Mouse (Mus musculus): Measurements from ENCODE around the gene Accs. TPM values are rescaled to one million over a fixed set of nuclear protein-coding genes. Genes with fewer than 3 reads are reported as not detected.

The Accs gene
- 1 to 10 TPM; 1.7 to 2.2 TPM for total RNA-seq (2021)
- long read RNA-seq, experiment 1, result 0 reads
- long read RNA-seq, experiment 2, partial matches to known transcripts, result 1 of 2 reads
- long read RNA-seq, experiment 2, other reads (novel, unspliced or antisense), result 1 of 2 reads

DNA sequence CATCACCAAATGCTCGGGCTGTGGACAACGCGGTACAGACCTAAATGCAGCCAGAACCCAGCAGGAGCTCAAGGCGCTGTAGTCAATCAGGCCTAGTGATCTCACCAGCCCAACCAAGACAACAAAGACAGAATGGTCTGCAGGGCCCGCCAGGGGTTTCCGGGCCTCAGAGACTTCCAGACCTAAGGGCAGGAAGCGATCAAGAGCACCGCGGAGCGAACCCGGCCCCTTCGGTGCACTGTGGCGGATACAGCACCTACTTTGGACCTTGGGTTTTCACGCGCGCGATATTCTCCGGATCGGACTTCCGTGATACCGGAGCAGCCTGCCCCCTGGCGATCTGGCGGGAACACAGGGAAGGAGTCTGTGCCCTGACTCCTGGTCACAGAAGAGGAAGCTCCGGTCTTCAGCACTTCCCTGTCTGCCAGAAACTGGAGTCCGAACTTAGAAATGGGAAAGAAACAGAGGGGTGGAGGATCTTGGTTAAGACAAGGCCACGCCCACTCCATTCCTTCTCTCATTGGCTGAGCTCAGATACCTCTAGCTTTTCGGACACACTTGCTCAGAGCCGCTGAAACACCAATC lies at the start of gene Accs:
TSS of gene Accs (minus strand) at position 439 of the 585 bp plus-strand sequence.
- TF ChIP-seq CTCF (IDR thresholded peaks at IDR 0.05), result peak; percentile 68
- peak within 1 kb of the TSS; percentile 85 for H3K27ac ChIP-seq
- intact Hi-C loops (cut with DNase I), result no loop called here
- peak; percentile 85 for DNase-seq
- peak within 1 kb of the TSS; percentile 82 for H3K4me3 ChIP-seq

DNA sequence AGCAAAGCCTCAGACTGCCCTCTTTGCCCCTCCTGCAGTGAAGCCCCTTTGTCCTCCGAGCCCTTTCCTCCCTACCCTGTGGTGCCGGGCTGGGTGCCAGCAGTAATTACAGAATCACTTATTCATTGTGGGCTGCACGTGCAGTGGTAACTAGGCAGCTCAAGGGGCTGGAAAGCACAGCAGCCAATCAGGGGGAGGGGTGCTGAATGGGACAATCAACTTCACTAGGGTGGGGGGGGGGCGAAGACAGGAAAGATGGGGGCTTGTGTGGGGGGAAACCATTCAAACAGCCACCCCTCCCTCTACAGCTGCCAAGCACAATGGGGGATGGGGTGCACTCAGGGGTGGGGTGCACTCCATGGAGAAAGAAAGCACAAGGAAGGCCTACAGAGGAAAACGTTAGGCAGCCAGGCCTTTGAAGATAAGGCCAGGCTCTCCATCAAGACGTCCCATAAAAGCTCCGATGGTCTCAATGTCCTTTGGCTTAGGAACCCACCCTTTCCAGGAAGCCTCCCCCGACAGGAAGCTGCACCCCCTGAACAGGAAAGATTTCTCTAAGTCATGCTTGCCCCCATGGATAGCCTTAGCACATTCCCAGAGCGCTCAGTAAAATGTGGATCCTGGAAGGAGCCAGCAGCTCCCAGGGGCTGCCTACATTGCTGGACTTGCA lies 42.0 kb upstream of the Accs start:
- intact Hi-C loops (cut with DNase I), result no loop called here
- no peak overlapping the region for H3K4me3 ChIP-seq
- H3K27ac ChIP-seq, result no peak overlapping the region
- TF ChIP-seq CTCF (IDR thresholded peaks at IDR 0.05), result no peak
- no peak for DNase-seq

DNA sequence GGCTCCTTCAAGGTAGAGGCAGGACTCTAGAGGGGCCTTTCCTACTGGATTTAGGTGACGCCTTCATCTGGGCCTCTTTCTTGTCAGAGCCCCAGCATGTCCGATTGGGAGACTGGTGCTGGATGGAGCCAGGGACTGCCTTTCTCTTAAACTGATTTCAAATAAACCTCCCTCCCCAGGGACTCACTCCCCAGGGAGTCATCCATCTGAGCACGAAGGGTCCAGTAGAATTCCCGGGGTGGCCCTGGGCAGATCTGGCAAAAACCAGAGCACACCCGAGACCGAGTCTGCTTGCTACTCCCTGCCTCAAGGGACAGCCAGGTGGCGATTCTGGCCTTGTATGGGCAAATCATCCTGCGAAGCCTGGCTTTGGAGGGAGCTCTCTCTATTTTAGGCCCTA lies 40.4 kb upstream of the Accs start:
- no peak for TF ChIP-seq CTCF (IDR thresholded peaks at IDR 0.05)
- no peak overlapping the region for H3K4me3 ChIP-seq
- intact Hi-C loops (cut with DNase I), result no loop called here
- H3K27ac ChIP-seq, result no peak overlapping the region
- no peak for DNase-seq

GRCm38 (mm10) chr2:93889071-93889470 lies 39.3 kb upstream of the Accs start:
- no peak for TF ChIP-seq CTCF (IDR thresholded peaks at IDR 0.05)
- DNase-seq, result no peak
- intact Hi-C loops (cut with DNase I), result no loop called here
- Histone ChIP-seq H3K4me3 (no peak overlapping the region), H3K27ac (no peak overlapping the region)

DNA sequence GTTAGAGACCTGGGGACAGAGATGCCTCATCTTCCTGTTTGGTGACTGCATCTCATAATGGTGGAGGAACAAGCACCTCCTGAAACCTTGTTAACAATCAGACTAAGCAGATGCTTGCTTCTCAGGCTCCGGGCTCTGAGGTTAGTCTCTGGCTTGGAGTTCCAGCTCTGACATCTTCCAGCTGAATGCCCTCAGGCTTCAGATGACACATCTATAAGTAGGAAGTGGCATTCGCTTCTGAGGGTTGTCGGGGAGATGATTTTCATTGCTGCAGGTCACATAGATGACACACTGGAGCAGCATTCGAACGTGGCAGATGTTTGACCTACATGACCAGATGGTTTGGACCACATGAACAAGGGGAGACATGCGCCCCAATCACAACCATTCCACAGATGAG lies 38.6 kb upstream of the Accs start:
- no peak for DNase-seq
- intact Hi-C loops (cut with DNase I), result no loop called here
- H3K4me3 ChIP-seq, result no peak overlapping the region
- no peak for TF ChIP-seq CTCF (IDR thresholded peaks at IDR 0.05)
- H3K27ac ChIP-seq, result no peak overlapping the region

GRCm38 (mm10) chr2:93887273-93887672 lies 37.5 kb upstream of the Accs start:
- Histone ChIP-seq H3K27ac (no peak overlapping the region), H3K4me3 (no peak overlapping the region)
- no peak for DNase-seq
- TF ChIP-seq CTCF (IDR thresholded peaks at IDR 0.05), result no peak
- intact Hi-C loops (cut with DNase I), result no loop called here

DNA sequence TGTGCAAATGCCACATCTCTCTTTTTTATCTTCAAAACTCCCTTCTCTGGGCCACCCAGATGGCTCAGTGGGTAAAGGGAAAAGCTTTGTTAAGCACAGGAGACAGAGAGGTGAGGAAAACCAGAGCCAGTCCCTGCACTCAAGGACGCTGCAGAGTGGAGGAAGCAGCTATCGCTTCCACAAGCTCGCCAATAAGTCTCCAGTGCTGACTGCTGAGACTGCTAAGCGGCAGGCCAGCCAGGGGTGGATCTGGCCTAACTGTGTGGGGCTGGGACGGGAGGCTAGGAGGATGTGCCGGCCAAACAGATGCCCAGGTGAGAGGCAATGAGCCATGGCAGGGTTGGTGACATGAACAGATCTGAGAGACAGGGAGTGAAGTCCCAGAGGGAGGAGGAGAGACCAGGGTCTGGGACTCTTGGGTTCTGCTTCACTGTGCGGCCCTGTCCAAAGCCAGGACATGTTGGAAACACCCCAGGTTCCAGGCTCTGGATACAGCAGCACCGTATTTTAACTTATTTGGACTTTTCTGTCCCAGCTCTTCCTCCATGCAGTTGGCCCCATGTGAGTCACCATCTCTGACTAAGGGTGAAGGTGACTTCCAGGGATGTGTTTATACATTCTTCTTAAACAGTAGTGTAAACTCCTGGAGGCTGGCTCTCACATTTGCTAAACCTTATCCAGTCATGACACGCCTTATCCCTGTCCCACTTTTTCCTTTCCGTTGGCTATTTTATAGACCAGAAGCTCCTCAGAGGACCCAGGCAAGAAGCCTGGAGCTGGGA lies 36.5 kb upstream of the Accs start:
- no peak for TF ChIP-seq CTCF (IDR thresholded peaks at IDR 0.05)
- H3K4me3 ChIP-seq, result no peak overlapping the region
- no peak for DNase-seq
- H3K27ac ChIP-seq, result no peak overlapping the region
- intact Hi-C loops (cut with DNase I), result no loop called here

DNA sequence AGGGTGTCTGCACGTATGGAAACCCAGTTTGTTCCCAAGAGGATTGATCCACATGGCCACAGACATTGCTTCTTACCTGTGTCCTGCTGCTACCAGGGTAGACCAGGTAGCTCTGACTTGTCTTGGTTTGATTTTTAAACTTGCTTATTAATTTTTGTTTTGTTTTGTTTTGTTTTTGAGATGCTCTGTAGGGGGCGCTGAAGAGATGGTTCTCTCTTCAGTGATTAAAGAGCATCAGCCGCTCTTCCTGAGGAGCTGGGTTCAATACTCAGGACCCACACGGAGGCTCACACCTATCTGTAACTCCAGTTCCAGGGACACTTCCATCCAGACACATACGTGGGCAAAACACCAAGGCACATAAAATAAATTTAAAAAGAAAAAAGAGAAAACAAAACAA lies 33.3 kb upstream of the Accs start:
- no peak overlapping the region for H3K27ac ChIP-seq

DNA sequence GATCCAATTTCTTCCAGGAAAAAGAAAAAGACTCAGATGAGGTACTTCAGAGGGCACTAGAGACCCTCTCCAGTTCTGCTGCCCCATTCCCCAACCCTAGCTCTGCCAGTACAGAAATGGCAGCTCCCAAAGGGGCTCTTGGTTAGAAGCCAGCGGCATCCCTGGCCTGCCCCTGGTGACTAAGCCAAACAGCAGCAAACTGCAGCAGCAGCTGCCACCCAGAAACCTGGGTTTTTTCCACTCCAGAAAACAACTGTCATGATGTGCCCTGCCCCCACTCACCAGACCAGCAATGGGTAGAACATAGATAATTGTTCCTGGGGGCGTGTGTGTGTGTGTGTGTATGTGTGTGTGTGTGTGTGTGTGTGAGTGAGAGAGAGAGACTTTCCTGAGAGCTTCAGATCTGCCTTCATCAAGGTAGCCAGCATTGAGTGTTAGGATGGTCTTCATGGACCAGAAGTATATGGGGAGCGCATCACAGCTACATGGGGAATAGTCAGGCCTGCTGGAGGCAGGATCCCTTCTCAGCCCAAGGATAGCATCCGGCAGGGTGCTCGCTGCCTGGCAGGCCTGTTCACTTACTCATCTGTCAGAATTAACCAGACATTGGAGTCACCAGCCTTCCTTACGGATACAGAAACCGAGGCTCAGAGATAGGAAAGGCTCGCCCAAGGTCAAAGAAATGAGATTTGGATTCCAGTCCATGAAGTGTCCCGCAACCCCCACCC lies 32.1 kb upstream of the Accs start:
- no peak for TF ChIP-seq CTCF (IDR thresholded peaks at IDR 0.05)
- no peak for DNase-seq

More for the DNA sequence above, 33.3 kb upstream of the Accs start:
- intact Hi-C loops (cut with DNase I), result no loop called here
- H3K4me3 ChIP-seq, result no peak overlapping the region
- DNase-seq, result no peak
- peak; percentile 52 for TF ChIP-seq CTCF (IDR thresholded peaks at IDR 0.05)

DNA sequence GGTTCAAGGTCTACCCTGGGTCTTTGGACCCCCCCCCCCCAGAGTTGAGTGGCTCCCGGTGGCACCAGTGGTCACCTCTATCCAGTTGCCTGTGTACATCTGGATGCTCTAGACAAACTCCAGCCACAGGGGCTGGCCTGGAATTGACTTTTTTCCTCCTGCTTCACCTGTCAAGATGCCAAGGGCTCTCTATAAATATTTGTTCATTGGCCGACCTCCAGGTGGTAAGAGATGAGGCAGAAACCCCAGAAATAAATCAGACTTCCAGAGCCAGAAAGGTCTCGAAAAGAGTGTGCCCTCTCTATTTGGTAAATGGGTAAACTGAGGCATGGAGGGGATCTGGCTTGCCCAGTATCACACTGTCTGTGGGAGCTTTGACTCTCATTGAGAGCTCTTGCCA lies 31.2 kb upstream of the Accs start:
- intact Hi-C loops (cut with DNase I), result no loop called here
- Histone ChIP-seq H3K4me3 (no peak overlapping the region), H3K27ac (no peak overlapping the region)
- DNase-seq, result no peak
- no peak for TF ChIP-seq CTCF (IDR thresholded peaks at IDR 0.05)

More for the DNA sequence above, 32.1 kb upstream of the Accs start:
- intact Hi-C loops (cut with DNase I), result no loop called here
- H3K27ac ChIP-seq, result no peak overlapping the region
- no peak overlapping the region for H3K4me3 ChIP-seq

- no peak overlapping the region for H3K27ac ChIP-seq
- DNase-seq, result no peak
- intact Hi-C loops (cut with DNase I), result no loop called here
- TF ChIP-seq CTCF (IDR thresholded peaks at IDR 0.05), result no peak
- H3K4me3 ChIP-seq, result no peak overlapping the region
Observed at GRCm38 (mm10) chr2:93880450-93880849, 30.7 kb upstream of the Accs start.

- Histone ChIP-seq H3K27ac (no peak overlapping the region), H3K4me3 (no peak overlapping the region)
- TF ChIP-seq CTCF (IDR thresholded peaks at IDR 0.05), result no peak
- intact Hi-C loops (cut with DNase I), result no loop called here
- DNase-seq, result no peak
Observed at GRCm38 (mm10) chr2:93877005-93877404, 27.3 kb upstream of the Accs start.

All from gastrocnemius, adult 2 months (tissue).